Mouse (Mus musculus) neural tube, embryonic 15.5 days (tissue): ENCODE measurements around the gene Lrp1. TPM values are rescaled to one million over a fixed set of nuclear protein-coding genes. Genes with fewer than 3 reads are reported as not detected.

Experiments
- ATAC-seq: fragments of 200-750 bp; cut with Nextera tagmentation; 2 replicates; pipeline ENCODE4 v1.8.0; 2017; ENCODE audit warnings: mild to moderate bottlenecking, moderate TSS enrichment, moderate library complexity; ENCODE audit not compliant: low FRiP score
- H3K27ac ChIP-seq: fragments of 300-500 bp; sonication (generic); replicated peaks from 2 replicates; pipeline ENCODE4 v1.5.1; 2015; ENCODE audit warnings: mild to moderate bottlenecking, inconsistent platforms
- H3K27me3 ChIP-seq: fragments of 300-500 bp; sonication (generic); replicated peaks from 2 replicates; pipeline ENCODE4 v1.6.1; 2015; ENCODE audit warnings: inconsistent platforms
- H3K36me3 ChIP-seq: fragments of 300-500 bp; sonication (generic); 2 replicates; pipeline ENCODE4 v1.6.1; 2015; ENCODE audit warnings: inconsistent platforms
- H3K4me1 ChIP-seq: fragments of 300-500 bp; sonication (generic); 2 replicates; pipeline ENCODE4 v1.6.1; 2015; ENCODE audit warnings: inconsistent platforms
- H3K4me2 ChIP-seq: fragments of 300-500 bp; sonication (generic); 2 replicates; pipeline ENCODE4 v1.6.1; 2015; ENCODE audit warnings: inconsistent platforms, mild to moderate bottlenecking, moderate library complexity
- H3K4me3 ChIP-seq: fragments of 300-500 bp; sonication (generic); replicated peaks from 2 replicates; pipeline ENCODE4 v1.5.1; 2015; ENCODE audit warnings: mild to moderate bottlenecking, inconsistent platforms
- H3K9ac ChIP-seq: fragments of 300-500 bp; sonication (generic); replicated peaks from 2 replicates; pipeline ENCODE4 v1.6.1; 2015; ENCODE audit warnings: mild to moderate bottlenecking, inconsistent platforms
- H3K9me3 ChIP-seq: fragments of 300-500 bp; sonication (generic); replicated peaks from 2 replicates; pipeline ENCODE4 v1.6.1; 2016; ENCODE audit warnings: inconsistent platforms
- WGBS: fragments of 180-500 bp; shearing (Covaris S2); methylation state at CpG from one replicate; pipeline ENCODE4 v1.1.7; 2015; ENCODE audit warnings: mixed read lengths; 5-methylcytosine and 5-hydroxymethylcytosine counted together
- polyA plus RNA-seq: library from polyadenylated mRNA; unstranded; fragments of >200 nt; fragmentation: Nextera tagmentation; extraction: Ambion mirVana; gene quantifications from 2 replicates; pipeline ENCODE4 v1.2.1, GENCODE M21; 2015

Lrp1 gene
- polyA plus RNA-seq = 102 and 108 TPM in 2 replicates

DNA sequence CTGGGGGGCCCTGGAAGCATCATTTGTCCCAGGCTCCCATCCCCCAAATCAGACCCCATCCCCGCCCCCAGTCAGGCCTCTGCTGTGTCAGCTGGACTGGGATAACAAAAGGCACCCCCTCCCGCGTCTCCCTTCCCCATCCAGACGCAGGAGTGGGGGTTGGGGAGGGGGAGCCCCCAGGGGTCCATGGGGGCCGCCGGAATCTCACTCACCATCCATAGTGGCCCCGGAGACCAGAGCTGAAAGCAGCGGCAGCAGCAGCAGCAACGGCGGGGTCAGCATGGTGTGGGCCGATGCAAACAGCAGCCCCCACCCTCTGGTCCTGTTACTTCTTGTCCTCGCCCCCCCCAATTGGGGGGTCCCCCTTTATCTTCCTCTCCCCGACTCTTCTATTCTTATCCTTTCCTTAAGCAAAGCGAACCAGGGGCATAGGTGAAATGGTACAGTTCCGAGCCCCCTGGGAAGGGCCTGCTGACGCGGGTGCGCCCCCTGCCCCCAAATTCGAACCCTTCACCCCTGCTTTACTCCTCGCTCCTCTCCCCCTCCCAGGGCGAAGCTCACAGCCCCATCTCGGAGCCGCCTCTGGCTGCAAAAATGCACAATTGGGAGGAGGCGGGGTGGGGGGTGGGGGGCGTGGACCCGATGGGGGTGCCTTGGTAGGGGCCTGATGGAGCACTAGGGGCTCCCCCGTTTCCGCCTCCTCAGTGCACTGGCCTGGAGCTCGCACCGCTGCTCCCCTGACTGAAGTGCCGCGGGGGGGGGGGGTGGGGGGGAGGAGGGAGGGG lies at the start of gene Lrp1:
Lrp1 (minus strand) TSS at position 743 of the 785 bp plus-strand sequence.
- Histone ChIP-seq H3K4me1 (peaks cover 54% of the 10 kb centered on the region), H3K27me3 (no peaks in the 10 kb centered on the region), H3K27ac (peak within 1 kb of the TSS; percentile 90), H3K4me3 (peak within 1 kb of the TSS; percentile 72), H3K36me3 (no peaks in the 10 kb centered on the region), H3K9ac (peak within 1 kb of the TSS; percentile 94), H3K9me3 (no peaks in the 10 kb centered on the region), H3K4me2 (peak within 1 kb of the TSS; percentile 98)
- 0% methylated on average over 24 of the region's 32 CpGs for WGBS
- peak; percentile 80 for ATAC-seq

DNA sequence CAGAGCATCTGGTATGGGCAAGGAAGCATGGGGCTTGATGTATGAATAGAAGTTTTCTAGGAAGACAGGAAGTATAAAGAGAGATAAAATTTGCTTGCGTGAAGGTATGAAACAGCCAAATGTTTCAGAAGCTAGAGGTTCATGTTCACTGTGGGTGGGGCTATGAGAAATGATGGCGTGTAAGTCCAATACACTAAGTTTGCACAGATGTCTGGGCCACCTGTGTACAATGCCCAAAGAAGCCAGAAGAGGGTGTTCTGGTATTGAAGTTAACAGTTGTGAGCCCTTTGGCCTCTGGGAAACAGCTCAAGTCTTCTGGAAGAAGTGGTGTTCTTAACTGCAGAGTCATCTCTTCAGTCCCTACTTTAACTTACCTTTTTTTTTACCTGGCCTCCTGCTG lies 49.2 kb upstream of the Lrp1 start:
- Histone ChIP-seq H3K27me3 (peaks cover 35% of the 10 kb centered on the region), H3K9ac (no peak overlapping the region), H3K9me3 (no peaks in the 10 kb centered on the region), H3K36me3 (no peaks in the 10 kb centered on the region), H3K4me1 (peaks cover 39% of the 10 kb centered on the region), H3K4me3 (no peak overlapping the region), H3K4me2 (no peak overlapping the region), H3K27ac (no peak overlapping the region)
- WGBS = 96% methylated on average over 2 of the region's 2 CpGs
- no peak for ATAC-seq

DNA sequence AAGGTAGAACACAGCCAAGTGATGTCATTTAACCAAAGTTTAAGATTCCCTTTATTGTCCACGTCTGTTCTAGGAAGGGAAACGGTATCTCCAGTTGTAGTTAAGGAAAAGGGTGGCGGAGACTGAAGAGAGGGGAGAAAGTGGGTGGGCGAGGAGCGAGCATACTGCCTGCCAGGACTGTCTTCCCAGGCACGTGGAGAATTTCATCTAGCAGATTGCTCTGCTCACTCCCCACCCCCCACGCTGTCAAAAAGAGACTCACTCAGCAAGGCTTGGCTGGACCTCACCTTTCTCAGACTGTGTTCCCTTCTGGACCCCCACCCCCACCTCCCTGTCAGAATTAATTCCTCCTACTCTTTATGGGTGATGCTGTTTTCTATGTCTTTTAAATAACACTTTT lies 48.2 kb upstream of the Lrp1 start:
- Histone ChIP-seq H3K9me3 (no peaks in the 10 kb centered on the region), H3K4me2 (peak overlapping the region; percentile 96), H3K27ac (peak overlapping the region; percentile 78; the same call in 1 of the 2 replicates), H3K4me3 (no peak overlapping the region), H3K4me1 (peaks cover 45% of the 10 kb centered on the region), H3K9ac (no peak overlapping the region), H3K36me3 (no peaks in the 10 kb centered on the region), H3K27me3 (peaks cover 45% of the 10 kb centered on the region)
- ATAC-seq = no peak
- WGBS = 27% methylated on average over 7 of the region's 7 CpGs

DNA sequence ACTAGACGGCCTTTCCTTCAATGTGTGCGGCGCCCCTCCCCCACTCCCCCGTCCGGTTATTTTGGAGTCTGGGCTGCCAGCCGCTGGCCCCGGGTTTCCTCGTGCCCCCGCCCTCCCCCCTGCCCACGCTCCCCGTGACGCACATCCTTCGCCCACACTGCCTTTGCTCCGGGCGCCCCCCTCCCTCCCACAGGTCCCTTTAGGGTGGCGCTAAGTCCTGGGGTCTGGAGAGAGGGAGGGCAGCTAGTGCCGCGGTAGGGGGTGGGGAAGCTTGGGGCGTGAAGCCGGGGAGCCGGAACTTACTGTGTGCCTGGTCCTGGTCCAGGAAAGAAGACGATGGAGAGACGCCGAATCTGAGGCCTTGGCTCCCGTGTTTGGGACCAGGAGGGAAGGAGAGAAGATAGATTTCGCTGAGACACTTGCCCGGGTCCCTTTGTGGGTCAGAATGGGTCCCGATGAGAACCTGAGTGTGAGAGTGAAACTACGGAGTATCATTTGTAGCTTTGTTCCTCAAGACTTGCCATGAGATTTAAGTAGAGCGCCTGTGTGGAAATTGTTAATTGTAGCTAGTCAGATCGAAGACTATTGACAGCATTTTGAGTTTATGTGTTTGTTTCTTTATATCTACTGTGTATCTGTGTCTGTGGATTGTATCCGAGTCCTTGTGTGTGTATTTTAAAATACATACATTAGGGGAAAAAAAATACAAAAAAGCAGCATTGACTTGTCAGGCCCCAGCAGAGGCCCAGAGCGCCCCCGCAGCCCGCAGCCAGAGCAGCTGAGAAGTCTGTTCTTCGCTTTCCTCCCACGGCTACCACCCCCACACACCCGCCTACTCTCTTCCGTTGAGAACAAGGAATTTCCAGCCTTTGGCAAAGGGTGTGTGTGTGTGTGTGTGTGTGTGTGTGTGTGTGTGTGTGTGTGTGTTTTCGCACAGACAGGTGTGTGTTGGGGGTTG lies 47.4 kb upstream of the Lrp1 start, which contains the start of gene Nab2:
Nab2 (minus strand) TSS at position 476 of the 958 bp plus-strand sequence.
- H3K4me2 ChIP-seq = peak within 1 kb of the TSS; percentile 96
- no peak for ATAC-seq
- H3K27me3 ChIP-seq = peaks cover 53% of the 10 kb centered on the region
- H3K36me3 ChIP-seq = no peaks in the 10 kb centered on the region
- H3K4me3 ChIP-seq = peak within 1 kb of the TSS; percentile 54
- H3K4me1 ChIP-seq = peaks cover 46% of the 10 kb centered on the region
- WGBS = 3% methylated on average over 38 of the region's 40 CpGs
- H3K27ac ChIP-seq = peak within 1 kb of the TSS; percentile 78
- peak within 1 kb of the TSS; percentile 44 for H3K9ac ChIP-seq
- no peaks in the 10 kb centered on the region for H3K9me3 ChIP-seq

DNA sequence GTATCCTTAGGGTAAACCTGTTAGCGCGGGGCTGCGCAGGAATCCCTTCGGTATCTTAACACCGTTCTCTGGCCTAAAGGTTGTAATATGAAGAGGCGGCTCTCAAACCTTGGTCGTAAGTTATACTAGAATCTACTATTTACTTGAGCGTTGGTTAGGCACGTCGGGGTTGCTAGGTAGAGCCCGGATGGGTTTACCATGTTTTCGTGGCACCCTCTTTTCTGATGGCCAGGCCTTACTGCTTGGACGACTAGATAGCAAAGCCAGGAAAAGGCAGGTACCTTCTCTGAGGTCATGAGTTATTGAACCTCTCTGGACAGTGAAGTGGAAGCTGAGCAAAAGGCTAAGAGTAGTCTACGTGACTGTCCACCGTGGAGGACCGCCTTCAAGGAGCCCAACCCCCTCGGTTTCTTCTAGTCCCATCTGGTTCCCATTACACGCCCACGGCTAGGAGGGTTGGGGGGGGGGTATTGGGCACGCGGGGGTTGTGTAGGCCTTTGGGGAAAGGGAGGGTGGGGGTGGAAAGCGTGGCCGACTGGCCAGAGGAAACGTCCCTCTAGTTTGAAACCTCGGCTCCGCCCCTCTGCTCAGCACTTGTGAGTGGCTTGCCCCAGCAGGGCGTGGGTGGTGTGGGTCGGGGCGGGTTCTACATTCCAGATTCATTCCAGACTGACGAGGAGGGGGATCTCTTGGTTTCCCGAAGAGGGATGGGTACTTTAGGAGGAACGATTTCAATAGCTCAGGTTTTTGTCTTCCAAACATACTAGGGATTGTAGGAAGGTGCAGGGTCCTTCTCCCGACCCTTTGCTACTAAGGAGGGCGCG lies 46.5 kb upstream of the Lrp1 start:
- WGBS = 3% methylated on average over 35 of the region's 35 CpGs
- Histone ChIP-seq H3K27ac (peak overlapping the region; percentile 78), H3K4me1 (peaks cover 52% of the 10 kb centered on the region), H3K9me3 (no peaks in the 10 kb centered on the region), H3K9ac (peak overlapping the region; percentile 44), H3K36me3 (no peaks in the 10 kb centered on the region), H3K4me3 (peak overlapping the region; percentile 54), H3K4me2 (peak overlapping the region; percentile 96), H3K27me3 (peaks cover 62% of the 10 kb centered on the region)
- ATAC-seq = 0 out of 2 replicates have a peak, but pooled peaks have one; percentile 19

DNA sequence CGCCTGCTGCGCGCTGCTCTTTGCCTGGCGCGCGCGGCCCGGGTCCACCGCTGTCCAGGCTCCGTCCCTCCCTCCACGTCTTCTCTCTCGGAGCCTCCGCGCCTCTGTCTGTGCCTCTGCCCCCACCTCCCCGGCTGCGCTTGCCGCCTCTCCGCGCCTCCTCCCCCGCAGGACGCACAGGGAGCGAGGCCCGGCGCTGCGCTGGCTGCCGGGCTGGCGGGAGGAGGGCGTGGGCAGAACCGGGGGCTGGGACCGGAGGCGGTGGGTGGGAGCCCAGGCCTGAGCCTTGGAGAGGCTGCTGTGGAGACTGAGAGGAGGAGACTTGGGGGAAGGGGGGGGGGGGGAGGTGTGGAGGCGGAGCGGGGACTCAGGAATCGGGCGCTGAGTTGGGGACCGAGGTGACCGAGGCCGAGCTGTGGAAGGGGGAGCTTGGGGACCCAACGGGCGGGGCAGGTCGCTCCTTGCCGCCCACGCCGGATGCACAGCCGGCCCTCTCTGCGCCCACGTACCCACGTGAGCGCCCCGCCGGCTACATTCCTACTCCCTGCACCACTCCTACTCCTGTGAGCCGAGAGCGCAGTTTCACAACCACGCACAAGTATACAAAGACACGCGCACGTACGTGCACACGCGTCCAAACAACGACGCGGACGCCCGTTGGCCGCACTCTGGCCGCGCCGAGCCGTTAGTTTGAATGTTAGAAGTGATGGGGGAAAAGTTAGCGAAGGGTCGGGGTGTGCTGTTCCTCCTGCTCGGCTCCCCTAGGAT lies 45.7 kb upstream of the Lrp1 start, which contains the start of gene Nemp1:
Nemp1 (plus strand) TSS at position 401 of the 768 bp plus-strand sequence.
- WGBS = under 1% methylated on average over 66 of the region's 73 CpGs
- no peaks in the 10 kb centered on the region for H3K9me3 ChIP-seq
- H3K4me1 ChIP-seq = peaks cover 60% of the 10 kb centered on the region
- H3K27me3 ChIP-seq = peaks cover 69% of the 10 kb centered on the region
- H3K4me3 ChIP-seq = peak within 1 kb of the TSS; percentile 54
- ATAC-seq = peak; percentile 69
- H3K27ac ChIP-seq = peak within 1 kb of the TSS; percentile 78
- H3K9ac ChIP-seq = peak within 1 kb of the TSS; percentile 55
- peak within 1 kb of the TSS; percentile 96 for H3K4me2 ChIP-seq
- no peaks in the 10 kb centered on the region for H3K36me3 ChIP-seq

DNA sequence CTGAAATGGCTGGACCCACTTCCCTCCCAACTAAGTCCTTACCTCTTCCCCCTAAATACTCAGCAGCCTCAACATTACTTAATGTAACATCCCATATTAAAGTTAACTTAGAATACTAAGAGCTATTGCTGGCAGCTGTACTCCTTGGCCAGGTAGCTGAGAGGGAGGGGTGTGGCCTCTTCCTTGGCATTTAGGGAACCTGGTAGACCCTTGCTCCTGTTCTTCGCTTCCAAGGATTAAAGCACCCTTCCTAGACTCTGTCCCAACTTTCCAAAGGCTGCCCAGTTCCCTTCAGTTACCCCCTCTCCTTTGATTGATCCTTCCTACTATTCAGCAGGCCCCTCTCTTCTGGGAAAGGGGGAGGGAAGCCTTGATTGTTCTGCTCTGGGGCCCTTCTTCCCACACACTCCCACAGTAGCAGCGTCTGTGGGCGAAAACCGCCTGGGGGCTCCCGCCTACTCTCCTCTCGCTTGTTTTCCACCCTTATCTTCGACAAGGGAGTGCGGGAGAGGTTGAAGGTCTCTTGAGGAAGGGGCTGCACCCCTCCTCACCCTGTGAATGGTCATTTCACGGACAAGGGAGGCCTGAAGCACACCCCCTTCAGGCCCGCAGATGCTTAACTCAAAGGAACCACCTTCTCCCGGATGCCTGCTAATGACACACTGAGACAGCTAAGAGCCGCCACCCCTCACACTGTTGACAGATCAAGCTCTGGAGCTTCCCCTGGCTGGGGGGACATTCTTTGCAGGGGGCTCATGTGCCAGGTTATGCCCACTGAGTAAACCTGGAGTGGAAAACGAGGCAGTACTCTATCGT lies 44.6 kb upstream of the Lrp1 start:
- H3K9ac ChIP-seq = peak overlapping the region; percentile 55
- no peak for ATAC-seq
- 5% methylated on average over 14 of the region's 14 CpGs for WGBS
- H3K4me3 ChIP-seq = peak overlapping the region; percentile 54
- no peaks in the 10 kb centered on the region for H3K36me3 ChIP-seq
- H3K27me3 ChIP-seq = peaks cover 78% of the 10 kb centered on the region
- H3K4me2 ChIP-seq = peak overlapping the region; percentile 96
- H3K4me1 ChIP-seq = peaks cover 65% of the 10 kb centered on the region
- no peaks in the 10 kb centered on the region for H3K9me3 ChIP-seq
- H3K27ac ChIP-seq = no peak overlapping the region; the same call in 1 of the 2 replicates

DNA sequence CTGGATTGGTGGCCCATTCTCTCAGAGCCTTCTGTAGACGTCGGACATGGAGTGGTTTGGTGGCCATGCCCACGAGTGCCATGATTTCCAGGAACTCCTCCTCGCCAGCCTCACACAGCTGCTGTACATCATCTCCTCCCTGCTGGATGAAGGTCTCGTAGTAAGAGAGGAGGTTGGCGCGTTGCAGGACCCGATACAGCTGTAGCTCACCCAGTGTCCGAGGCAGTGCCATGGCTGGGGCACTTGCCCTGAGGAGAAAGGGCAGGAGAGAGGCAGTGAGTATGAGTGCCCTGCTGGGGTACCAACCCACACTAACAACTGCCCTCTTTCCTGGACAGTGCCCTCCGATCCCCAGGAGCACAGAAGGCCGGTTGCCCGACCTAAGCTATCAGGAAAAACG lies 43.9 kb upstream of the Lrp1 start:
- Histone ChIP-seq H3K27me3 (peaks cover 83% of the 10 kb centered on the region), H3K4me3 (peak overlapping the region; percentile 54), H3K4me1 (peaks cover 65% of the 10 kb centered on the region), H3K27ac (no peak overlapping the region), H3K4me2 (peak overlapping the region; percentile 96), H3K9me3 (no peaks in the 10 kb centered on the region), H3K36me3 (no peaks in the 10 kb centered on the region), H3K9ac (no peak overlapping the region)
- ATAC-seq = no peak
- 18% methylated on average over 13 of the region's 13 CpGs for WGBS

DNA sequence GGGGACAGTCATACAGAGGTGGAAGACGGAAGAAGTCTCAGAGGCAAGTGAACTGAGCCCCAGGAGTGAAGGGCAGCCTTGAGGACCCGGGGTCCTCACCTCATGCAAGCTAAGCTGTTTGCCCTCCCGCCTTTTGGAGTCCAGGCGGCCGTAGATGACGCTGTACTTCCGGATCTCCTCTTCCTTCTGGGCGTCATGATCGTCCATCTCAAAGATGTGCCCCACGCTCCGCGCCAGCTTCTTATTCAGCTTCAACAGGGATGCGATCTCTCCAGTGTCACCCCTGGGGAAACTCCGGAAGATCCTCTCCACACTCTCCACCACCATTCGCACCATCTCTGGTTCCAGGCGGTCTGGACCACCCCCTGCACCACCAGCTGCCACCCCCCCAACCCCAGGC lies 43.2 kb upstream of the Lrp1 start:
- H3K27me3 ChIP-seq = peaks cover 78% of the 10 kb centered on the region
- H3K9ac ChIP-seq = no peak overlapping the region
- peak overlapping the region; percentile 96 for H3K4me2 ChIP-seq
- no peaks in the 10 kb centered on the region for H3K36me3 ChIP-seq
- 0 out of 2 replicates have a peak overlapping the region, but pooled peaks have one; percentile 54 for H3K4me3 ChIP-seq
- WGBS = 8% methylated on average over 16 of the region's 16 CpGs
- ATAC-seq = no peak
- peaks cover 65% of the 10 kb centered on the region for H3K4me1 ChIP-seq
- no peaks in the 10 kb centered on the region for H3K9me3 ChIP-seq
- no peak overlapping the region for H3K27ac ChIP-seq

DNA sequence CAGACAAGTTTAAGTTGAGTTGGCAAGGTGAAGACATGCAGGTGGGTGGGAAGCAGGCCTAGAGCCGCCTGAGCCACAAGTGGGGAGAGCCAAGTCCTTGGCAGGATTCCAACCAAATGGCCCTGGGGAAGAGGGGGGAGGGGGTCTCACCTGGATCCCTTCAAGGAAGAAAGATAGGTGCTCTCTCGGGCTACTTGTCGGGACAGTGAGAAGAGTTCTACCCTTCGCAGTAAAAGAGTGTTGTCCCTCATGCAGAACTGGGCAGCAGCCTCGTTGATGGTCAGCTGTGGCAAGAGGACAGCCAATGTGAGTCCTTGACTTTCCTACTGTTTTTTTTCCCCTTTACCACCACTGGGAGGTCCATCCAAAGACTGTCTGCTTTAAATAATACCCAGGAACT lies 42.6 kb upstream of the Lrp1 start:
- H3K27ac ChIP-seq = no peak overlapping the region
- H3K9me3 ChIP-seq = no peaks in the 10 kb centered on the region
- peaks cover 61% of the 10 kb centered on the region for H3K4me1 ChIP-seq
- H3K9ac ChIP-seq = no peak overlapping the region
- H3K4me3 ChIP-seq = no peak overlapping the region
- H3K27me3 ChIP-seq = peaks cover 78% of the 10 kb centered on the region
- ATAC-seq = no peak
- H3K36me3 ChIP-seq = no peaks in the 10 kb centered on the region
- WGBS = 22% methylated on average over 5 of the region's 5 CpGs
- peak overlapping the region; percentile 96; the same call in 1 of the 2 replicates for H3K4me2 ChIP-seq
